Mouse (Mus musculus) MEL (cell line): ENCODE data around the gene Cenpp.

Source experiments
- CHD2 ChIP-seq: IDR thresholded peaks from 2 replicates; pipeline ENCODE4 v1.6.1; 2011; ENCODE audit warnings: low read length, improper control_type of control experiment
- CTCF ChIP-seq, 3 experiments: IDR thresholded peaks in 2 of 3; conservative IDR thresholded peaks in 1 of 3; 2 replicates each; pipeline ENCODE4 v1.5.1; 2011 to 2012; ENCODE audit warnings: low read length in 3 of 3, low read depth in 2 of 3, mild to moderate bottlenecking in 2 of 3, improper control_type of control experiment in 1 of 3, inconsistent platforms in 1 of 3, mixed read lengths in 1 of 3, moderate library complexity in 1 of 3; ENCODE audit not compliant: control insufficient read depth in 1 of 3, insufficient read depth in 1 of 3, poor library complexity in 1 of 3, severe bottlenecking in 1 of 3
- E2F4 ChIP-seq: IDR thresholded peaks from 2 replicates; pipeline ENCODE4 v1.6.1; 2011; ENCODE audit warnings: low read depth, low read length, improper control_type of control experiment, borderline replicate concordance
- EP300 ChIP-seq, 2 experiments: IDR thresholded peaks; 2 replicates each; pipeline ENCODE4 v1.6.1; 2011; ENCODE audit warnings: improper control_type of control experiment in 2 of 2, low read length in 2 of 2, low read depth in 1 of 2, mild to moderate bottlenecking in 1 of 2
- GATA1 ChIP-seq: IDR thresholded peaks from 2 replicates; pipeline ENCODE4 v1.6.1; 2011; ENCODE audit warnings: low read depth, low read length, improper control_type of control experiment
- JUND ChIP-seq: IDR thresholded peaks from 2 replicates; pipeline ENCODE4 v1.6.1; 2011; ENCODE audit warnings: low read depth, mild to moderate bottlenecking, improper control_type of control experiment, low read length
- NELFE ChIP-seq: IDR thresholded peaks from 2 replicates; pipeline ENCODE4 v1.6.1; 2011; ENCODE audit warnings: low read depth, low read length, improper control_type of control experiment
- POLR2A ChIP-seq, 2 experiments: IDR thresholded peaks; 2 replicates each; pipeline ENCODE4 v1.6.1; 2011 to 2012; ENCODE audit warnings: low read length in 2 of 2, mild to moderate bottlenecking in 2 of 2, control low read depth in 1 of 2, improper control_type of control experiment in 1 of 2, low read depth in 1 of 2, moderate library complexity in 1 of 2; ENCODE audit not compliant: control insufficient read depth in 1 of 2, insufficient read depth in 1 of 2, poor library complexity in 1 of 2
- SIN3A ChIP-seq: IDR thresholded peaks from 2 replicates; pipeline ENCODE4 v1.6.1; 2012; ENCODE audit warnings: low read length, improper control_type of control experiment, inconsistent platforms
- TCF12 ChIP-seq: IDR thresholded peaks from 2 replicates; pipeline ENCODE4 v1.6.1; 2014; ENCODE audit warnings: low read depth, mild to moderate bottlenecking, inconsistent platforms, low read length, improper control_type of control experiment, moderate library complexity
- UBTF ChIP-seq: IDR thresholded peaks from 2 replicates; pipeline ENCODE4 v1.6.1; 2012; ENCODE audit warnings: low read depth, mild to moderate bottlenecking, inconsistent platforms, low read length, improper control_type of control experiment, moderate library complexity, borderline replicate concordance; ENCODE audit not compliant: insufficient read depth
- USF2 ChIP-seq, 2 experiments: IDR thresholded peaks; 2 replicates each; pipeline ENCODE4 v1.6.1; 2011 to 2012; ENCODE audit warnings: improper control_type of control experiment in 2 of 2, low read length in 2 of 2, borderline replicate concordance in 1 of 2, inconsistent platforms in 1 of 2, low read depth in 1 of 2, mild to moderate bottlenecking in 1 of 2; ENCODE audit not compliant: insufficient read depth in 1 of 2
- ZKSCAN1 ChIP-seq: IDR thresholded peaks from 2 replicates; pipeline ENCODE4 v1.6.1; 2012; ENCODE audit warnings: low read depth, mild to moderate bottlenecking, inconsistent platforms, low read length, improper control_type of control experiment, moderate library complexity

- no peak for TF ChIP-seq GATA1
- TF ChIP-seq UBTF = no peak
- TF ChIP-seq CTCF (IDR thresholded peaks at IDR 0.05 in 2 of 3, conservative IDR thresholded peaks at IDR 0.05 in 1 of 3; ENCODE audit: control insufficient read depth in 1 of 3, insufficient read depth in 1 of 3, low read depth in 2 of 3, low read length in 3 of 3, poor library complexity in 1 of 3, severe bottlenecking in 1 of 3) = no peak
- no peak for TF ChIP-seq POLR2A (IDR thresholded peaks at IDR 0.05; ENCODE audit: control insufficient read depth in 1 of 2, insufficient read depth in 1 of 2, low read depth in 1 of 2, low read length in 2 of 2, poor library complexity in 1 of 2)
- TF ChIP-seq CHD2 = no peak
- TF ChIP-seq TCF12 = no peak
- no peak for TF ChIP-seq EP300 (IDR thresholded peaks at IDR 0.05; ENCODE audit: low read depth in 1 of 2, low read length in 2 of 2)
- no peak for TF ChIP-seq NELFE
- TF ChIP-seq SIN3A = no peak
- no peak for TF ChIP-seq USF2 (IDR thresholded peaks at IDR 0.05; ENCODE audit: borderline replicate concordance in 1 of 2, insufficient read depth in 1 of 2, low read depth in 1 of 2, low read length in 2 of 2)
- no peak for TF ChIP-seq ZKSCAN1
- no peak for TF ChIP-seq E2F4
- no peak for TF ChIP-seq JUND
Measured at GRCm38 (mm10) chr13:49480551-49480950, 172.0 kb downstream of the Cenpp start.
